7 mouse cellular contexts compared by ENCODE assay signal in genomic region chrX:147608660-147609059, GRCm38 (mm10).
DNase-seq lines count a peak whose midpoint lies in the region; TF ChIP-seq lines count a peak whose summit lies in the region.

No protein-coding gene starts in this region.

- TF ChIP-seq CTCF in E14TG2a.4 (conservative IDR thresholded peaks at IDR 0.05; ENCODE audit: low read length) = peak; percentile 48

- no peaks in the 10 kb centered on the region for H3K27me3 ChIP-seq in E14TG2a.4 (ENCODE audit: insufficient read depth, low read length)

- H3K4me3 ChIP-seq in E14TG2a.4 (replicated peaks; ENCODE audit: low read length) = no peak overlapping the region

- DNase-seq in Muller cell, postnatal 12 days (ENCODE audit: inconsistent ontology term) = peak; percentile 4
- DNase-seq in cerebellum, postnatal 14 days = peak; percentile 72
- DNase-seq in frontal cortex, postnatal 14 days (ENCODE audit: low spot score in 2 of 2) = peak; percentile 6 to 42
- peak; percentile 24 to 41 for DNase-seq in kidney, postnatal 4 days
- peak; percentile 44 for DNase-seq in lung, postnatal 10 days
- DNase-seq in right cerebral cortex, postnatal 10 days (ENCODE audit: low spot score in 2 of 2) = peak; percentile 43 to 67

- no peaks in the 10 kb centered on the region for H3K9me3 ChIP-seq in E14TG2a.4 (ENCODE audit: low read length)

- no peaks in the 10 kb centered on the region for H3K36me3 ChIP-seq in E14TG2a.4 (ENCODE audit: insufficient read depth, low read length)

- no peaks in the 10 kb centered on the region for H3K4me1 ChIP-seq in E14TG2a.4 (replicated peaks; ENCODE audit: low read depth, low read length)

Comparison
In these comparisons a context has a peak if more than half of its experiments do, and no peak if none do; other contexts are left out.
1. DNase-seq: peak in every context shown above with its lines; median percentile 72 in cerebellum, postnatal 14 days; 55 in right cerebral cortex, postnatal 10 days; 44 in lung, postnatal 10 days; 32 in kidney, postnatal 4 days; 24 in frontal cortex, postnatal 14 days; 4 in Muller cell, postnatal 12 days.